Mouse (Mus musculus) ovary, postnatal 36 days (tissue): ENCODE measurements around the gene Fkbpl.
A peak's percentile ranks its signal among the peaks of the same experiment; 100 is the strongest.

Source experiments
- DNase-seq: peaks from one replicate; pipeline ENCODE4 v3.0.0; 2022; ENCODE audit warnings: low spot score, mixed read lengths

The Fkbpl gene

DNA sequence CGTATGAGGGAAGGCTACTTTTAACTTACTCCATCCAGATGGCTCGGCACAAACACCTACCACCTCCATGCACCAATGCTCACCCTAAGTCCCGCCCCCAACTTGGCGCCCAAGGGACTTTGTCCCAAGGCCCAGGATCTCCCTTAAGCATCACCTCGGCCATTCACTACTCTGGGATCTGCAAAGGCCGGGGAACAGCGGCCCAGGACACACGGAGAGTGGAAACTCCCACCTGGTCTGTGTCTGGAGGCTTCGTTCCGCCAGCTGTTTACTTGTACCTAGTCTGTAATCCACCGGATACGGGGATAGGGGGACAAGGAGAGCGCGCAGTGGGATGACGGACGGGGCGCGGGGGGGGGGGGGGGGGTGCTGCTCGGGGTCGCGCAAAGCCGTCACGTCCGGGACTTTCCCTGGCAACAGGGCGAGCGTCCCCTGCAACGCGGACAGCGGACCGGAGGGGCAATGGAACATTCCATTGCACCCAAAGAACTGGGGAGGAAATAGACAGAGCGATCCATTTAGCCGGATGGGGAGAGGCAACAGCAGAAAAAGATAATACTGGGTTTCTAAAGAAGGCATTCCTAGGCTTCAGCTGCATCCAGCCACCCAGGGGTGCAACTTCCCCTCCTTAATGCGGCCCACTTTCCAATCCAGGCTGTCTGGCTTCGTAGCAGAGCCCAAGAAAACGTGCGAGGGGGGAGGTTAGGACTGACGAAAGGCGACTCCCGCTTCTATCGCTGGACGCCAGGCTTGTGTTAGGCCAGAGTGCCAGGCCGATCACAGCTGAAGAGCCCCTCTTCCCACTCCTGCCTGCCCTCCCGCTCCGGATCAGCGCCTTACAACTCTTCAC, 17.2 kb upstream of the Fkbpl start:
- peak; percentile 83 for DNase-seq

DNA sequence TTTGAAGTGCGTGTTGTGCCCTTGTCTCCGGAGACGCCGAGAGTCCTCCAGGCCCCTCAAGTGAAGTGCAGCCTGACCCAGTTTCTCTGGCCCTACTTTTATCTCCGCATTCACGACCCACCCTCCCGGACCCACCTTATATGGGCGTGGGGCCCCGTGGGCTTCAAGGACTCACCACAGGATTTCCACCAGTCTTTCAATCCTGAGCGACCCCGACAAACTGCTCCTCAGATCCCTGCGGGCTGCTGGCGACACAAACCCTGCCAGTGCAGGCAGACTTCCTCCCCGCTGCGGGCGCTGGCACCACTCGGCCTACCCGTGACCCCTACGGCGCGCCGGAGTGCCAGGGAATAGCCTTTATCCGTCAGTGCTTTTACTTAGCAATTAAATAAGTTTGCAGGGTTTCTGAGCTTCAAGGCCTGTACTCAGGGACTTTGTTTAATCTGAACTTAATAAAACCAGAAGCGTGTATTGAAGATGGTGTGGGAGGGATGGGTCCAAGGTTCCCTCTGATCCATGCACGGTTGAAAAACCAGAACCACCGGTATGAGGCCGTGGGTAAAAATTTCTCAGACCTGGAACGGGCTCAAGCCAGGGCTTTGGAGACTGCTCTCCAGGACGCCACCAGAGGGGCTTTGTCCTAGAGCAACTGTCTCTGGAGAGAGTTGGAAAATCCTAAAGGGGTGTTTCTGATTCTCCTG, 16.5 kb upstream of the Fkbpl start, which contains the start of gene Ppt2:
Ppt2 (minus strand) TSS at position 568 of the 701 bp plus-strand sequence.
- peak; percentile 63 for DNase-seq

DNA sequence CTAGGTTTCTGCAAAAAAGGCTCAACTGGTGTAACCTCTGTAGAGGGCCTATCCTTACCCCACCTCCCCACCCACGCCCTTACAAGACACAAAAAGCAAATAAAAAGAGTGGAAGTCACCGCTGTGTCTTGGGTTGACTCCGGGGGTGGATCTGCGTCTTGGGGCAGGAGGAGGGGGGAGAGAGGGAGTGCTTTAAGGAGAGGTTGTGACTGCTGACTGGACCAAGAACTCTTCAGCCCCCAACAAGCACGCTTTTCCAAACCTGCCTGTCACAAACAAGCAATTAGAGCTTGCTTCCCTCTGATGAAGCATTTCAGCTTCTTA, 16.0 kb upstream of the Fkbpl start:
- DNase-seq, result no peak

DNA sequence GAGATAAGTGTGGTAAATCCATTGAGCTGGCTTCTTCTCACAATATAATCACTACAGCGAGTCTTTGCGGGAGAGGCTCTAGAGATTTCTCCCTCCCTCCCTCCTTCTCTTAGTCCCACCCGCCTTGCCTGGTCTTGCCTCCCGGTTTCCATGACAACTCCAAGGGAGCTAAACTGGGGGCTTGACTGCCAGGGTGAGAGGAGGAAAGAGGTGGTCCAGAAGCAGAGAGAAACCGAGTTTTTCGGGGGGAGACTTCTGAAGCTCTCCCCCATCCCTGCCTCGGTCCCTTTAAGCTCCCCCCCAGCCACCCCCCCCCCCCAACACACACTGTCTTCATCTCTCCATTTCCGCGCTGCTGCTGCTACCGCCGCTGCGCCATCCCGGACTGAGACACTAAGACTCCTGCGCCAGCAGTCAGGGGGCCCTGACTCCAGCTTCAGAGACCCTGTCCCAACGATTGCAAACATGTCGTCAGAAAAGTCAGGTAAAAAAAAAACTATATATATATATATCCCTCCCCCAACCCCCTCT, 15.3 kb upstream of the Fkbpl start, which contains the start of gene Prrt1:
Prrt1 (plus strand) TSS at position 313 of the 531 bp plus-strand sequence.
- no peak for DNase-seq

DNA sequence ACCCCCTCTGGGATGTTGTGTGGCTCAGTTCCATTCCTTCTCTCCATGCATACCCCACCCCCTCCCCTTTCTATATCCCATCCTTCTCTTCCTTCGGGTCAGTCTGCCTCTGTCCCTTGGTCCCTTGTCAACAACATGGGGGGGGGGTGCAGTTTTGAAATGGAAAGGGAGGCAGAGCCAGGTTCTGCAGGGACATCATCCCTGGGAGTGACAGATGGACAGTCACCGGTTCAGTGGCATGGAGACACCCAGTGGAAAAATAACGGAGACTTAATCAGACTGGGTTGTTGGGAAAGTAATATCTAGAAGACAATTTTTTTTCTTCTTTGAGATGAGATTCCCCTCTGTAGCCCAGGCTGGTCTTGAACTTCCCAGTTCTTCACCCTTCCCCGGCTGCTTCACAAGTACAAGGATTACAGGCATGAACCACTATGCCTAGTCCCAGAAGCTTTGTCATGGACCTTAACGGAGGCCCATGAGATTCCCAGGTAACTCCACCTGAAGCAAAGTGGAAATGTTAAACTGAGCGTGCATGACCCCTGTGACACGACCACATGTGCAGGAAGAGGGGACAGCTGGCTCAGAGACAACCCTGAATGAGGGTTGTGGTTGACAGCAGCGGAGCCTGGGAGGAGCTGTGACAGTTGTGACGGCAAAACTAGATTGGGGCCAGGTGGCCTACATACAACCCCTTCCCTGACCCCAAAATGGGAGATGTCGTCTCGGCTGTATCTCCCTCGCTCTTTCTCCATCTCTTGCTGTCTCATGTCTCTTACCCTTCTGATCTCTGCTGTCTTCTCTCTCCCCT, 14.6 kb upstream of the Fkbpl start:
- no peak for DNase-seq

DNA sequence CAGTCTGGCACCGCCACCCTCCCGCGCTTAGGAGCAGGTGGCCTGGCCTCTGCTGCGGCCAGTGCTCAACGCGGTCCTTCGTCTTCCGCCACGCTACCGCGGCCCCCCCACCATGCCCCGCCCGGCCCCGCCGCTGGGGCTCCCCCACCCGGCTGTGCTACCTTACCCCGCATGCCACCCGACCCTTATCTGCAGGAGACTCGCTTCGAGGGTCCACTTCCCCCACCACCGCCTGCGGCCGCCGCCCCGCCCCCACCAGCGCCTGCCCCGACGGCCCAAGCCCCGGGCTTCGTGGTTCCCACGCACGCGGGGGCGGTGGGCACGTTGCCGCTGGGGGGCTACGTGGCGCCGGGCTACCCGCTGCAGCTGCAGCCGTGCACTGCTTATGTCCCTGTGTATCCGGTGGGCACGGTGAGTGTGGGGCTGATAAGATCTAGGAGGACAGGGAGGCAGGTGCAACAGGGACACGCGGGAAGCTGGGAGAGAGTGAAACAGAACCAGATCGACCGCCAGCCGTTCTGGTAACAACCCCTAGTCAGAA, 13.7 kb upstream of the Fkbpl start:
- DNase-seq, result no peak

DNA sequence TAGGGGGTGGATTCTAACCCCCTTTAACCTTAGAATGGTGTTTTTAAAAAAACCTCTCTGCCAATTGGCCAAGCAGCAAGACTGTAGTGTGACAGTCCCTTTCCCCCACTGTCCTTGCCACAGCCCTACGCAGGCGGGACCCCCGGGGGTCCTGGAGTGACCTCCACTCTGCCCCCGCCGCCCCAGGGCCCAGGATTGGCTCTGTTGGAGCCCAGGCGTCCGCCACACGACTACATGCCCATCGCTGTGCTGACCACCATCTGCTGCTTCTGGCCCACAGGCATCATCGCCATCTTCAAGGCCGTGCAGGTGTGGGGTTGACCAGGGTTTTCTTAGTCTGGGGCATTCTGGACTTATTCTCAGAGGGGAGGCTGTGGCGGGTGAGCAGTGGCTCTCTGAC, 12.9 kb upstream of the Fkbpl start:
- DNase-seq, result no peak

DNA sequence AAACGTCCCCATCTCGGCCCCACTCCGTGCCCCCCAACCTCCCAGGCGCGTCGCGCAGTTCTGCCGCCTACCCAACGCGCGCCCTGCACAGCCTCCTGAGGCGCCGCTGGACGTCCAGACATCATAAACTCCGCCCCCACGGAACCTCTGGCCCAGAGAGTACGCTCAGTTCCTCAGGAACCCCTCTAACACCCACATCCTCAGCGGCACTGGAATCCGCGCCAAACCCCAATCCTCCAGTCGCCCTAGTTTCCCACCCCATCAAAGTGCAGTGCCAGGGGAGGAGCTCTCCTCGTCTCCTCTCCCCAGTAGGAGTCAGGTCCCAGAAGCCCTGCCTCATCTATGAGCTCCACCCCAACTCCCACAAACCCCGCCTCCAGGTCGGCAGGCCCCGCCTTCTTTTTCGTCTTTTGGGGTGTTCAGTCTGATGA, 12.3 kb upstream of the Fkbpl start:
- DNase-seq, result peak; percentile 73

DNA sequence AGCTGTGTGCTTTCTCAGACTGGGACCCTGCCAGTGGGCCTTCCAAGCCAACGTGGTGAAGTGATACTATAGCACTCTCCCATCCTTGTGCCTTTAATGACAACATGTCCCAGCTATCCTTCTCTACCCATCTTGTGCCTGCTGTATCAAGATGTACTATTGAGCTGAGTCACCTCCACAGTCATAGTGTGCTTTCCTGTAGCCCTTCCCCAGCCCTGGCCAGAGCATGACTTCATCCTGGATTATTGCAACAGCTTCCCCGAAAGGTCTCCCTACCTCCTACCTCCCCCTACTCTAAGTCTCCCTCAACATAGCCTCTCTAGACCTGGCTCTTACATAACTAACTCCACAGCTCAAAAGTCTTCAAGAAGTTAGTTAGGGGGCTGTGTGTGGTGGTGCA, 8.9 kb upstream of the Fkbpl start:
- DNase-seq, result no peak

DNA sequence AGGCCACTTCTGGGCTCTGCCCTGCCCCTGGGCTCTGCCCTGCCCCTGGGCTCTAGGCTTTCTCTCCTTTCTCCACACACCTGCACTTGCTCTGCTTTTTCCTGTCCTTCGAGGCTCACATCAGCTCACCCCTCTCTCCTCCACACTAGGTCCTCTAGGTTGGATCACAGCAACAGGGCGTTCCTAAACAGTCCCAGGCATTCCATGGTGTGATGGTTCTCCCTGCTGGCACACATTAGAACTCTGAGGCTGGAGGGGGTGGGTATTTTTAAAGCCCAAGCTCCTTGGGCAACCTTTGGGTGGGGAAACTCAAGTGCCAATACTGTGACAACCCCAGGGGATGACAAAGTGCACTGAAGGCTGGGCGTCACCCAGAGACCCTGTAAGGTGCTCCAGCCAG, 7.1 kb upstream of the Fkbpl start:
- DNase-seq, result no peak

DNA sequence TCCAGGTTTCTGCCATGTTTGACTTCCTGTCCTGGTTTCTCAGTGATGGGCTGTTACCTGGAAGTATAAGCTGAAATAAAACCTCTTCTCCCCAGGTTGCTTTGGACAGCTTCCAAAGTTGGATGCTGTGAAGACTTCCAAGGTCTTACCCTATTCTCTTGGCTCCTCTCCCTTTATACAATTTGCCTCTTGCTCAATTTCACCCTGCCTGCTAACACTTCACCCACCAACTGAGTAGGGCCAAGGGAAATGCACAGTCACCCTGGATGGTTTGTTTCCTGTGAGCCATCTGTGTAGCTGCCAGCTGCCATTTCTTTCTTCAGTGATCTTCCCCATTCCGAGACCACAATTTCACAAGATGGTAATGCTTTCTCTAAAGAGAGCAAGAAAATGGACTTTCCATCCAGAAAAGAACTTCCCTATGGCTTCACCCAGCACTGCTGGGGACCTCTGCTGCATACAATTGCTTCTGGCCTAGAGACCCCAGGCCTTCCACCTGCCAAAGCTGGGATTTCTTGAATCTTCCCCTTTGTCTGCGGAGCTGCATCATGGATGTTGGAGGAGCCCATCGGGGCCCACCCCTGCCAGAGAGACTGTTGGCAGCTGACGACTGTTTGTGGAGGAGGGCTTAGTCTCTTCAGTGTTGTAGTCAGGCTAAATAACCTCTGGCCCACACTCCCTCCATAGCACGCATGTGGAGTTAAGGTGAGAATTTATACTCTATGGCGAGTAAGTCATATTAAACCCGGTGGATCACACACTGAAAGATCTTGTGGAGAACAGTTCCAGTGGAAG, 4.9 kb upstream of the Fkbpl start:
- no peak for DNase-seq

DNA sequence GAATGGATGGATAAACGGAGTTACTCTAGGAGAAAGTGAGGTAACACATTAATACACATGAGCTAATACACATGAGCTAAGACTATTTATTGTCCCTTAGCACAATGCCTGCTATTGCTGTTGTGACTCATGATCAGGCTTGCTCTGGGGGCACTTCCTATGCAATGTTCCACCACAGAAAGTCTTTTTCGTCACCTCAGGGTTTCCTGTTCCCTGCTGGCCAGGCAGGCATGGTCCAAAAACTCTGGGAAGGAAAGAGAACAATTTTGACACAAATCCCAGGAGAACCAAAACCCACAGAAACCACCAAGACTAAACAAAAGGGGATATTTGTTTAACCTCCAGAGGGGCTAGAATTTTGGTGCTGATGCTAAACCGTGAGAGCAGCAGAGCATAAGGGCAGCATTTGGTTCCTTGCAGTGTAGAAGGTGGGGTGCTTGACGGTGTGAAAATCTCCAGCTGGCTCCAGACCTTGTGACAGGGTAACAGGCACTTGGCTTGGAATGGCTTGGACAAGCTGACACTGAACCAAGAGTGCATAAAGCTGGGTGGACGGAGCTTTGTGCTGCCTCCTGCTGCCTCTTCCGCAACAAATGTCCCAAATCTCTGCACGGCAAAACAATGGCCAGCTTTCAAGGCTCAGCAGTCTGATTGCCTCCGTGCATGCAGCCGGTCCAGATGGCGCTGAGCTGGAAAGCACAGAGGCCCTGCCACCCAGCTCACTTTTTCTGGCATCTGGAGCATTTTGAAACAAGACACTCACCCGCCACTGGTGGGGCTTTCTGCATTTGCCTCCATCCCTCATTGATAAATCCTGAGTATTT, 3.6 kb upstream of the Fkbpl start:
- DNase-seq, result peak; percentile 47

DNA sequence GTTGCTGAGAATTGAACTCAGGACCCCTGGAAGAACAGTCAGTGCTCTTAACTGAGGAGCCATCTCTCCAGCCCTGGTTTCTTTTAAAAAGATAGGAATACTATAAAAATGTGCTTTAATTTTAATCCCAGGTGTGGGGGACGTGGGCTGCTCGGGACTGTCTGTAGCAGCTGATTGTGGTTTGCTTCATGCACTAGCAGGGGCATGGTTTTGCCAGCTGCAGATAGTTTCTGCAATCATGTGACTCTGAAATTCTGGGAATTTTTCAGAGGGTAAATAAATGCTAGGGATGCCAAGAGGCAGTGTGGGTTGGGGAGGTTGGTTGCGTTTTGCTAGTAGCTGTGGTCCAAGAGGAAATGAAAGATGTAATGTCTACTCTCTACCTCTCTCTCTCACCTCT, 2.6 kb upstream of the Fkbpl start:
- no peak for DNase-seq

DNA sequence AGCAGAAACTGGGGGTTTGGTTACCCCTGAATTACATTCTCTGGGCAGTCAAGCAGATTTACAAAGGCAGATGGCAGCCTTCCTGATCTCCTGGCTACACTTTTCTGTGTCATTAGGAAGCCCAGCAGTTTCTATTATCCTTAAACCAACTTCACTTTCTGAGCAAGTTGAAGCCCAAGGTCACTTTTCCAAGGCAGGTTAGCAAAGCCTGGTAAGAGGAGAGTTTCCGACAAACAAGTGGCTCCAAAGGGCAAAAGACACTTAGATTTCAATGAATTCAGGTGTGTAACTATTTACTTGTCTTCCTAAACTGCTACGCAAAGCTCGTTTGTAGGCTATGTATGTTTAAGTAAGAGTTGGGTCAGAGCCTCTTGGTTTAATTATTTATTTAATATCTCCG, 1.2 kb upstream of the Fkbpl start:
- no peak for DNase-seq

DNA sequence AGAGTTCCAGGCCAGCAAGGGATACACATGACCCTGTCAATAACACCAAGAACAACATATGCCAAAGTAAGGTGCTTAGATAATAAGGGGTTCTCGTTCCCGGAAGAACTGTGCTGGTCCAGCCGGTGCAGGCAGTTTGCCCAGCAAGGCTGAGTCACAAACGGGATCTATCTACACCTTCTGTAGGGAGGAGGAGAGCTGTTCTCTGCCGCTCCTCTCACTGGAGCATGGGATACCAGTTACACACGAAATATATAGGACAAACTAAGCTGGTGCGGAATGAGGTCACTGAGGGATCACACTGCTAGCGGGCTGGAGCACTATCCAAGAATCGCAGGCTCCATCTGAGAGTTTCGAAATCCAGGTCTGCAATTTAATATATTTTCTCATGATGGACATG, 620 bp upstream of the Fkbpl start:
- DNase-seq, result no peak

DNA sequence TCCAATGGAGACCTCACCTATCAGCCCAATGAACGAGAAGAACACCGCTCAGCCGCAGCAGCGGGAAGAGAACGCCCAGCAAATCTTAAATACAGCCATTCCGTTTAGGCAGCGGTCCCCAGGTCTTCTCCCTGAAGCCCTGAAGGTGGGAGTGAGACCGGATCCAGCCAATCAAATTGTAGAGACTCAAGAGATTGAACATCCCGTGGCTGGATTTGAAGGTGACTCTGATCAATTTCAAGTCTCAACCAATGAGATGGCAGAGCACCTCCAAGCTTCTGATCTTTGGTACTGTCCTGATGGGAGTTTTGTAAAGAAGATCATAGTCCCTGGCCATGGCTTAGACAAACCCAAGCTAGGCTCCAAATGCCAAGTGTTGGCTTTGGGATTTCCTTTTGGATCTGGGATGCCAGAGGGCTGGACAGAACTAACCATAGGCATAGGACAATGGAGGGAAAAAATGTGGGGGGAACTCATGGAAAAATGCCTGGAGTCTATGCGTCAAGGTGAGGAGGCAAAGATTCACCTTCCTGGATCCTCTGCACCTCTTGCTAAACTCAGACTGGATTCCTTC, 779 bp downstream of the Fkbpl start:
- no peak for DNase-seq

DNA sequence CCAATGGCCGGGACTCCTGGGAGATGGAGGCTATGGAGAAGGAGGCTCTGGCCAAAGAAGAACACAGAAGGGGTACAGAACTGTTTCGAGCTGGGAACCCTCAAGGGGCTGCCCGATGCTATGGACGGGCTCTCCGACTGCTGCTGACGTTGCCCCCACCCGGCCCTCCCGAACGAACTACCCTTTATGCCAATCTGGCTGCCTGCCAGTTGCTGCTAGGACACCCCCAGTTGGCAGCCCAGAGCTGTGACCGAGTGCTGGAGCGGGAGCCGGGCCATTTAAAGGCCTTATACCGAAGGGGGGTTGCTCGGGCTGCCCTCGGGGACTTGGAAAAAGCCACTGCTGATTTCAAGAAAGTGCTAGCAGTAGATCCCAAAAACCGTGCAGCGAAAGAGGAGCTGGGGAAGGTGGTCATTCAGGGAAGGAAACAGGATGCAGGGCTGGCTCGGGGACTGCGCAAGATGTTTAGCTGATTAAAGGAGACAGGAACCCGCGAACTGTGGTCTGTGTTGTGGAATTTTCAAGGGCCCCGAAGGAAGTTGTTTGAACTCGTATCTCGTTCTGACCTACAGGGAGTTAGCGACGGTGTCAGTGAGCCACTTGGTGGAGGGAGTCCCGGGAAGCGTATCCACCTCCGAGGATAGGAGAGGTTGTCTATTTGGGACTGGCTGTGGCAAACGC, 1.4 kb downstream of the Fkbpl start:
- no peak for DNase-seq

DNA sequence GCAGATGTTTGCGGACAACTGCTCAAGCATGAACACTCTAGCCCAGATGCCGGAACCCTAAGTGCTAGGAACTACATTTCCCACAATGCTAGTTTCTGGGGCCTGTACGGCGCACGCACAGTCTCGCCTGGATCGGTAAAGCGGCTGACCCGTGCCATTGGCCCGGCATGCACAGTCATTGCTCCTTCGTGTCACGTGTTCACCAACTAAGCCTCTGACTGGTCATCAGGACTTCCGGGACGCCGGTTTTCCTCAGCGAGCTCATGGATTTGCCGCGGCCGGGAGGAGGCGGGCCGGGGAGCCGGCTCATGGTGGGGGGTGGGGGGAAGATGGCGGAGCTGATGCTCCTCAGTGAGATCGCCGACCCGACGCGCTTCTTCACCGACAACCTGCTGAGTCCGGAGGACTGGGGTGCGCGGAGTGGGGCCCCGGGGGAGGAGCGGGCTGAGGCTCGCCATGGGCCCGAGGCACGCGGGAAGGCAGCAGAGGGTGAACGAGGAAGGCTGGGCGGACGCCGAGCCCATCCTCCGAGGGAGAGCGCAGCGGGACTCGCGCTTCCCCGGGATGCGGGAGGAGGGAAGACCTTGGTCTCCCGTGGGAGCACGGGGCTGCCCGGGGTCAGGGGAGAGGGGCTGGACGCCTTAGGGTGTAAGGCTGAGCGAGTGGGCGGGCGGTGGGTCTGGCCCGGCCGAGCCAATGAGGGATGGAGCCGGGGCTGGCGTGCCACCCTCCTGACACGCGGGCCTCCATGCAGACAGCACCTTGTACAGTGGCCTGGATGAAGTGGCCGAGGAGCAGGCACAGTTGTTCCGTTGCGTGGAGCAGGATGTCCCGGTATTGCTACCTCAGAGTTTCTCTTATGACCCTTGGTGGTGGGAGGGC, 2.6 kb downstream of the Fkbpl start, which contains the start of gene Atf6b:
Atf6b (plus strand) TSS at position 241 of the 882 bp plus-strand sequence.
- DNase-seq, result peak; percentile 91
